Mouse (Mus musculus) CH12.LX (cell line): ENCODE measurements at regions not wholly inside any gene's neighbourhood (a gene's known extent, or its start where the extent isn't known, plus 50 kb on each side); places are given as distances from the start of the nearest gene placed in this dataset.

Experiments used
- DNase-seq: peaks from one replicate; pipeline ENCODE4 v3.0.0-alpha.2; 2013; ENCODE audit errors: extremely low read depth
- H3K27ac ChIP-seq: 2 replicates; pipeline ENCODE4 v1.5.1; 2012; ENCODE audit warnings: low read depth, mild to moderate bottlenecking, control low read depth, moderate library complexity; ENCODE audit not compliant: insufficient read depth
- H3K27me3 ChIP-seq: replicated peaks from 2 replicates; pipeline ENCODE3; 2012; ENCODE audit warnings: inconsistent platforms
- H3K36me3 ChIP-seq, 2 experiments: replicated peaks in 1 of 2; 2 replicates each; pipeline versions ENCODE3 to v1.6.1; 2012; ENCODE audit warnings: inconsistent platforms in 1 of 2, low read length in 1 of 2, mild to moderate bottlenecking in 1 of 2, mixed read lengths in 1 of 2, moderate library complexity in 1 of 2; ENCODE audit not compliant: control insufficient read depth in 1 of 2, insufficient read depth in 1 of 2
- H3K4me1 ChIP-seq, 2 experiments: 2 replicates each; pipeline ENCODE4 v1.6.1; 2012; ENCODE audit warnings: inconsistent platforms in 1 of 2, moderate library complexity in 1 of 2; ENCODE audit not compliant: insufficient read depth in 2 of 2, control insufficient read depth in 1 of 2
- H3K4me2 ChIP-seq: 2 replicates; pipeline ENCODE4 v1.6.1; 2012; ENCODE audit warnings: low read depth, mild to moderate bottlenecking, control low read depth; ENCODE audit not compliant: poor library complexity, insufficient read depth, severe bottlenecking
- H3K4me3 ChIP-seq, 3 experiments: fragments of 150-350 bp in 1 of 3; sonication (generic) in 1 of 3; replicated peaks in 1 of 3; 2 replicates each; pipeline versions ENCODE3 to v1.5.1; 2011 to 2012; ENCODE audit warnings: low read depth in 2 of 3, low read length in 2 of 3, mild to moderate bottlenecking in 2 of 3, moderate library complexity in 2 of 3, control low read depth in 1 of 3, improper control_type of control experiment in 1 of 3, inconsistent platforms in 1 of 3, mixed read lengths in 1 of 3; ENCODE audit not compliant: poor library complexity in 1 of 3
- H3K79me2 ChIP-seq: replicated peaks from 2 replicates; pipeline ENCODE4 v1.6.1; 2012; ENCODE audit warnings: mild to moderate bottlenecking, moderate library complexity; ENCODE audit not compliant: control insufficient read depth, poor library complexity, insufficient read depth, severe bottlenecking; ENCODE audit errors: extremely low read depth
- H3K9ac ChIP-seq: 2 replicates; pipeline ENCODE4 v1.6.1; 2012; ENCODE audit warnings: low read depth, mild to moderate bottlenecking, control low read depth, moderate library complexity; ENCODE audit not compliant: insufficient read depth
- H3K9me3 ChIP-seq: replicated peaks from 2 replicates; pipeline ENCODE3; 2012; ENCODE audit warnings: low read length, inconsistent platforms, mixed read lengths
- BHLHE40 ChIP-seq: IDR thresholded peaks from 2 replicates; pipeline ENCODE4 v1.6.1; 2011; ENCODE audit warnings: mild to moderate bottlenecking, low read depth, low read length, improper control_type of control experiment
- CHD2 ChIP-seq: IDR thresholded peaks from 2 replicates; pipeline ENCODE4 v1.6.1; 2011; ENCODE audit warnings: low read length, improper control_type of control experiment
- ELF1 ChIP-seq: IDR thresholded peaks from 2 replicates; pipeline ENCODE4 v1.6.1; 2014; ENCODE audit warnings: low read depth, mild to moderate bottlenecking, inconsistent platforms, low read length, improper control_type of control experiment
- EP300 ChIP-seq: IDR thresholded peaks from 2 replicates; pipeline ENCODE4 v1.6.1; 2011; ENCODE audit warnings: low read length, improper control_type of control experiment
- ETS1 ChIP-seq: conservative IDR thresholded peaks from 2 replicates; pipeline ENCODE4 v1.6.1; 2012; ENCODE audit warnings: low read depth, mild to moderate bottlenecking, inconsistent platforms, low read length, improper control_type of control experiment, moderate library complexity
- GABPA ChIP-seq: IDR thresholded peaks from 2 replicates; pipeline ENCODE4 v1.6.1; 2012; ENCODE audit warnings: low read depth, low read length, improper control_type of control experiment, inconsistent platforms; ENCODE audit not compliant: insufficient replicate concordance
- HCFC1 ChIP-seq: IDR thresholded peaks from 2 replicates; pipeline ENCODE4 v1.6.1; 2012; ENCODE audit warnings: low read depth, mild to moderate bottlenecking, inconsistent platforms, low read length, improper control_type of control experiment
- IRF4 ChIP-seq: IDR thresholded peaks from 2 replicates; pipeline ENCODE4 v1.6.1; 2014; ENCODE audit warnings: low read depth, mild to moderate bottlenecking, inconsistent platforms, low read length, improper control_type of control experiment
- JUND ChIP-seq: conservative IDR thresholded peaks from 2 replicates; pipeline ENCODE4 v1.6.1; 2011; ENCODE audit warnings: low read depth, low read length, improper control_type of control experiment
- KAT2A ChIP-seq: IDR thresholded peaks from 2 replicates; pipeline ENCODE4 v1.6.1; 2012; ENCODE audit warnings: low read length, improper control_type of control experiment, inconsistent platforms; ENCODE audit not compliant: insufficient replicate concordance
- MAFK ChIP-seq: IDR thresholded peaks from 2 replicates; pipeline ENCODE4 v1.6.1; 2011; ENCODE audit warnings: low read length, improper control_type of control experiment; ENCODE audit not compliant: insufficient replicate concordance
- MAX ChIP-seq: IDR thresholded peaks from 2 replicates; pipeline ENCODE4 v1.6.1; 2011; ENCODE audit warnings: low read length, improper control_type of control experiment
- MAZ ChIP-seq: IDR thresholded peaks from 2 replicates; pipeline ENCODE4 v1.6.1; 2012; ENCODE audit warnings: low read depth, mild to moderate bottlenecking, inconsistent platforms, low read length, improper control_type of control experiment, moderate library complexity
- MEF2A ChIP-seq: IDR thresholded peaks from 2 replicates; pipeline ENCODE4 v1.6.1; 2014; ENCODE audit warnings: low read depth, mild to moderate bottlenecking, inconsistent platforms, low read length, improper control_type of control experiment, borderline replicate concordance
- MYC ChIP-seq: IDR thresholded peaks from 2 replicates; pipeline ENCODE4 v1.6.1; 2011; ENCODE audit warnings: low read depth, mild to moderate bottlenecking, improper control_type of control experiment, low read length
- NRF1 ChIP-seq: IDR thresholded peaks from 2 replicates; pipeline ENCODE4 v1.6.1; 2014; ENCODE audit warnings: low read depth, mild to moderate bottlenecking, inconsistent platforms, low read length, improper control_type of control experiment, moderate library complexity
- PAX5 ChIP-seq: IDR thresholded peaks from 2 replicates; pipeline ENCODE4 v1.6.1; 2012; ENCODE audit warnings: low read length, inconsistent platforms, mixed read lengths
- RAD21 ChIP-seq: IDR thresholded peaks from 2 replicates; pipeline ENCODE4 v1.6.1; 2011; ENCODE audit warnings: low read depth, mild to moderate bottlenecking, low read length, improper control_type of control experiment, moderate library complexity
- RCOR1 ChIP-seq: conservative IDR thresholded peaks from 2 replicates; pipeline ENCODE4 v1.6.1; 2012; ENCODE audit warnings: low read depth, mild to moderate bottlenecking, inconsistent platforms, low read length, improper control_type of control experiment
- SMC3 ChIP-seq: IDR thresholded peaks from 2 replicates; pipeline ENCODE4 v1.6.1; 2011; ENCODE audit warnings: low read depth, low read length, improper control_type of control experiment
- TBP ChIP-seq: conservative IDR thresholded peaks from 2 replicates; pipeline ENCODE4 v1.6.1; 2011; ENCODE audit warnings: low read depth, low read length, improper control_type of control experiment
- TCF12 ChIP-seq: IDR thresholded peaks from 2 replicates; pipeline ENCODE4 v1.6.1; 2014; ENCODE audit warnings: low read depth, mild to moderate bottlenecking, inconsistent platforms, low read length, improper control_type of control experiment
- UBTF ChIP-seq: IDR thresholded peaks from 2 replicates; pipeline ENCODE4 v1.6.1; 2012; ENCODE audit warnings: low read depth, mild to moderate bottlenecking, inconsistent platforms, low read length, improper control_type of control experiment, moderate library complexity
- USF1 ChIP-seq: IDR thresholded peaks from 2 replicates; pipeline ENCODE4 v1.6.1; 2014; ENCODE audit warnings: low read depth, mild to moderate bottlenecking, inconsistent platforms, low read length, improper control_type of control experiment
- ZC3H11A ChIP-seq: IDR thresholded peaks from 2 replicates; pipeline ENCODE4 v1.6.1; 2012; ENCODE audit warnings: low read depth, mild to moderate bottlenecking, inconsistent platforms, low read length, improper control_type of control experiment
- ZMIZ1 ChIP-seq: IDR thresholded peaks from 2 replicates; pipeline ENCODE4 v1.6.1; 2012; ENCODE audit warnings: low read depth, mild to moderate bottlenecking, inconsistent platforms, low read length, improper control_type of control experiment
- dilution Hi-C: fragments of 300-500 bp; cut with MboI; formaldehyde crosslinking; loops from 2 replicates; pipeline ENCODE4 v1.14.3; 2020; ENCODE audit warnings: low sequenced_read_pairs; ENCODE audit not compliant: extremely low pct_unique_long_range_greater_than_20kb, extremely low pct_ligation_motif_present
- in situ Hi-C: fragments of 300-500 bp; cut with MboI; formaldehyde crosslinking; loops from 3 replicates; pipeline ENCODE4 v1.14.3; 2019; ENCODE audit warnings: low sequenced_read_pairs, low pct_ligation_motif_present, low pct_unique_long_range_greater_than_20kb, mixed read lengths

- in situ Hi-C loops (loop anchor here (5.0 kb wide), 1 partner anchor 40 kb away; no protein-coding TSS in a partner anchor), dilution Hi-C loops (no loop called here)
- H3K27me3 ChIP-seq = no peaks in the 10 kb centered on the region
- H3K36me3 ChIP-seq = no peaks in the 10 kb centered on the region
- H3K4me2 ChIP-seq = no peak overlapping the region
- no peak overlapping the region for H3K9ac ChIP-seq
- H3K9me3 ChIP-seq = no peaks in the 10 kb centered on the region
- H3K4me1 ChIP-seq = peaks cover 13 to 35% of the 10 kb centered on the region in 2 experiments
- no peak for DNase-seq
- no peak overlapping the region for H3K4me3 ChIP-seq
- TF ChIP-seq ZMIZ1 (no peak), KAT2A (no peak), RCOR1 (no peak), ZC3H11A (no peak), MAX (no peak), HCFC1 (no peak), MYC (no peak), MAFK (no peak), BHLHE40 (no peak), USF1 (no peak), TBP (no peak), MAZ (no peak), ELF1 (no peak), GABPA (no peak)
- no peak overlapping the region for H3K27ac ChIP-seq
- H3K79me2 ChIP-seq = no peaks in the 10 kb centered on the region
Observed at GRCm38 (mm10) chr6:99842723-99843122, 116.5 kb upstream of the Prok2 start.

GRCm38 (mm10) chr6:99840823-99841222 lies 114.6 kb upstream of the Prok2 start:
- Histone ChIP-seq H3K4me1 (peaks cover 13 to 35% of the 10 kb centered on the region in 2 experiments), H3K4me2 (no peak overlapping the region), H3K27me3 (no peaks in the 10 kb centered on the region), H3K9me3 (peaks cover 5% of the 10 kb centered on the region), H3K27ac (no peak overlapping the region), H3K79me2 (no peaks in the 10 kb centered on the region), H3K4me3 (no peak overlapping the region), H3K9ac (no peak overlapping the region), H3K36me3 (no peaks in the 10 kb centered on the region)
- DNase-seq = peak; percentile 70
- in situ Hi-C loops (loop anchor here (5.0 kb wide), 1 partner anchor 39 kb away; no protein-coding TSS in a partner anchor), dilution Hi-C loops (no loop called here)
- TF ChIP-seq ETS1 (0 out of 2 replicates have a peak, but pooled peaks have one; percentile 16), UBTF (no peak), MAZ (0 out of 2 replicates have a peak, but pooled peaks have one; percentile 34), BHLHE40 (peak; percentile 40; the same call in 1 of the 2 replicates), NRF1 (0 out of 2 replicates have a peak, but pooled peaks have one; percentile 16), RAD21 (no peak), IRF4 (peak; percentile 97), MYC (peak; percentile 72; the same call in 1 of the 2 replicates), SMC3 (no peak), JUND (no peak), EP300 (peak; percentile 93), MEF2A (peak; percentile 52; the same call in 1 of the 2 replicates), ELF1 (peak; percentile 59; the same call in 1 of the 2 replicates), ZMIZ1 (no peak), TCF12 (peak; percentile 77; the same call in 1 of the 2 replicates), RCOR1 (no peak), PAX5 (no peak), GABPA (no peak), CHD2 (peak; percentile 90)
